Mouse (Mus musculus): ENCODE measurements around the gene Ccnj.

DNA sequence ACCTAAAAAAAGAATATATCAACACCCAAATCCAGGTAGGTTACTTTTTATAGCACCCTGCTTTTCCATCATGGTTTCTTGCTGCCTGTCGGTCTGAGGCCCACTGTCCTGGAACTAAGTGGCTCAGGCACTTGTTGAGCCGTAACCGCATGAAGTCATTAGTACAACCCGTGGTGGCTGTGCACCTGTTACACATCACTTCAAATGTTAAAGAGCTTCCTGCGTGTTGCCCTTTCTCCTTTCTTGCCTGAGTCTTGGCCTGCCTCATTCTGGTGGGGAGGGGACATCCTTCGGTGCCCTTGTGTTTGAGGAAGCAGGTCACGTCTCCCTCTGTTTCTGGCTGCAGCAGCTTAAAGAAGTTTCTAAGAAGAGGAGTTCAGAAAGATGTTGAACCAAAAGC is 21.2 kb upstream of the Ccnj start:
- TF ChIP-seq GATA1 (IDR thresholded peaks at IDR 0.05; ENCODE audit: borderline replicate concordance, low read length) (no peak), FLI1 (IDR thresholded peaks at IDR 0.05; ENCODE audit: low read length) (no peak)

Measured in megakaryocyte, embryonic 14.5 days (primary cell).